Mouse (Mus musculus) retina, adult 2 months (tissue): ENCODE results near the gene Rap1gap2.

Source experiments
- DNase-seq: peaks from one replicate; pipeline ENCODE4 v3.0.0-alpha.2; 2012; ENCODE audit warnings: low read depth, low spot score

Gene Rap1gap2

DNA sequence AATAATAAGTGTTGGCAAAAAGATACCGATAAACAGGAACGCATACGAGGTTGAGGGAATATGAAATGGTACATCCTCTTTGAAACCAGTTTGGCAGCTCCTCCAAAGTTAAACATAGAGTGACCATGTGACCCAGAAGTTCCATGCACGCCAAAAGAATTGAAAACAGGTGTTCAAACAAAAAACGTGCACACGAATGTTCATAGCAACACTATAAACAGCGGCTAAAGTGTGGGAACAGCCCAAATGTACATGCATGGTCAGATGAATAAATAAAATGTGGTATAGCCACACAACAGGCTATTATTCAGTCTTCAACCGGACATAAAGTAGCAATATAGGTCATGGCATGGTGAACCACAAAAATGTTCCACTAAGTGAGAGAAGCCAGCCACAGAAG is 108.2 kb downstream of the Rap1gap2 start:
- no peak for DNase-seq

DNA sequence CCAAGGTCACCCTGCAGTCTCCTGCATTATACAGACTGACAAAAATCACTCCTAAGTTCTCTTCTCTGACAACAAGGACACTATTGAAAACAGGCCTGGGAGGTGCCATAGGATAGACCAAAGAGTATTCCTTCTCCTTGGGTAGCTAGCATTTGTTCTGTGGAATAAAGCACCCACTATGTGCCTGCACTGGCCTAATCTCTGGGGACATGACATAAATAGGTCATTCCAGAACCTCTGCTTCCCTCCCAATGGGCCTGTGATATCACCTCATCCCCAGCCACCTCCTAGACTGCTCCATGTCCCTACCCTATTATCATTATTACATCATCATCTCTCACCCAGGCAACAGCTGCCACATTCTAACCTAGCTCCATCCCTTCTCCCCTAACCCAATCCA is 108.7 kb downstream of the Rap1gap2 start:
- DNase-seq = no peak

DNA sequence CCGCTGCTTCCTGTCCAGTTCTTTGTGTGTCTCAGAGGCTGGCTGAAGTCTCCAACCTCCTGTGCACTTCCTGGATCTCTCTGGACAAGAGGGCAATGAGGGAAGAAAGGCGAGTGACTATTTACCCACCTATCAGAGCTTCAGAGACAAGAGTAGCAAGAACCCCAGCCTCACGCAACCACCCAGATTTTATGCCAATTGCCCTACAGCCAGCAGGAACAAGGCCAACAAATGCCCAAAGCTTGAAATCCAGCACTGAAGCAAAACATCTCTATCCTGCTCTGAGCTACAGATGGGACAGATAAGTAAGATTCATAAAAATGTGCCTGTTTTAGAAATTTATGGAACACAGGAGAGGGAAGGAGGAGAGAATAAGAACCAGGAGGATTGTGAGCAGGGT is 109.7 kb downstream of the Rap1gap2 start:
- no peak for DNase-seq

GRCm38 (mm10) chr11:74499521-74500099 is 111.1 kb downstream of the Rap1gap2 start:
- DNase-seq = no peak

- no peak for DNase-seq
These were observed 111.7 kb downstream of the Rap1gap2 start for GRCm38 (mm10) chr11:74499058-74499457.

DNA sequence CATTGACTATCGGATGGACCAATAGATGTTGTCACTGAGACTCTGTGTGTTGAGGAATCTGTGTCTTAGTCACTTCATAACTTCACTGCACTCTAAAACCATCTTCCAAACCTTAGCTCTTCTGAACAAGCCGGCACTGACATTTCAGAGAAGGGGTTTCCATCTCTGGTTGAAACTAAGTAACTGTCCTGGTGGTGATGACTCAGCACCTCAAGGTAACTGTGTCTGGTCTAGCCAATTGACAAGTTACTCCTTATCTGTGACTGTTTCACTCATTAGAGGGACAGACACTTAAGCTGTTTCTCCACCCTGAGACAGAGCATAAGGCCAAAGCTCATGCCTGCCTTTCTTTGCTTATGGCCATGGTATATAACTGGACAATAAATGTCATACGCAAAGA is 114.1 kb downstream of the Rap1gap2 start:
- no peak for DNase-seq

- no peak for DNase-seq
These were observed 116.8 kb downstream of the Rap1gap2 start for GRCm38 (mm10) chr11:74493936-74494335.

DNA sequence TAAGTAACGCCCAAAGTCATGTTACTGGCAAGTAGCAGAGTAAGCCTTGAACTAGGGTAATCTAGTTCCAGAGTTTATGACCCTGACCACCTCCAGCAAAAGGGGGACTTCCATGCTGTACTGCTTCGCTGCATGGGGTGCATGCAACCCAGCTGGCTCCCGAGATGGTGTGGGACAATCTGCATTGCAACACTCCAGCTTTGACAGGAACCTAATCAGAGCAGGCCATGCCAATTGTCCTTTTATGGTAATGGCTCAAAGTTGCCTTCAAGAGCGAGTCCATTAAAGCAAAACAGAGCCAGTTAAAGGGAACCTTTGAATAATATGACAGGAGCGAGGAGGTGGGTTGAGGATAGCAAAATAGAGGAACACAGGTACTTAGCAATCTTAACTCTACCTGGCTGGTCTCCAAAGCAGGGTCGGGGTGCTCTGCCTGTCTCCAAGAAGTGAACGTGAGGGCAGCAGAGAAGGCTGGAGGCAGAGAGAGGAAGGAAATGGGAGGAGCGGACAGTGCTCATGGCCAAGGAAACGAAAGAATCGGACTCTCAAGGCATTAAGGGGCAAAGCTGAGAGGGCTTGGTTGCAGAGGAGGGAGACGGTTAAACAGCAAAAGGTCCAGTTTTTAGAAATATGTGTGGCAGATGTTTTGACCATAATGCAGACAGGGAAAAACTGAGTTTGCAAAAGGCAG is 117.4 kb downstream of the Rap1gap2 start:
- DNase-seq = no peak

DNA sequence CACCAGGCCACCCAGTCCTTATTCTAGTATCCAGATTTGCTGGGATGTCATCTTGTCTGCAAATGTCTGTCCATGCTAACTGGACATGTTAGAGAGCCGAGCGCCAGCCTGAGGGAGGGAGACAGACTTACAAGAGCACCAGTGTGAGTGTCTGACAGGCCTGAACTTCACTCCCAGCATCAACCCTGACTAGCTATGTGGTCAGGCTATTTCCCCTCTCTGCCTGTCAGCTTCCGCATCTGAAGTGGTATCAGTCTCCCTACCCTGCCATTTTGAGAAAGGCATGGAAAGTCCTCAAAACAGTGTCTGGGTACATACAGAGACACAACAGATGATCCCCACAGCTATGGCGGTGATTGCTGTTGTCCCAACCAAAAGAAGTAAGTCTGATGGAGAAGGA is 119.6 kb downstream of the Rap1gap2 start:
- no peak for DNase-seq

DNA sequence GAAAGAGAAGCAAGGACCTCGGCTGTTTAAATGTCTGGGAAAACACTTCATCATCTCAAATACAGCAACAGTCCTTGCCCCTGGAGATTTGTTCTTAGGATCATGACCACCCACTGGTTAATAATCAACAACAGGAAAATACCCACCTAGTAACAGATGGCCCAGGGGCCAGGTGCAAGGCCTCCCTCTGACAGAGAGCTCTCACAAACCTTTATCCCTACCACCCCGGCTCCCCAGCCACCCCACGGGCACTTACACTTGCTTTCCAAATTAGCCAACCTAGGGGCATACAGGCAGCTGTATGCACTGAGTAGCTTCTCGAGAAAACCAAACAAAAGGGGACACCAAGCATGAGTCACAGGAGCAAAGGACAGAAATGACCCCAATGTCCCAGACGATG is 121.5 kb downstream of the Rap1gap2 start:
- DNase-seq = no peak

DNA sequence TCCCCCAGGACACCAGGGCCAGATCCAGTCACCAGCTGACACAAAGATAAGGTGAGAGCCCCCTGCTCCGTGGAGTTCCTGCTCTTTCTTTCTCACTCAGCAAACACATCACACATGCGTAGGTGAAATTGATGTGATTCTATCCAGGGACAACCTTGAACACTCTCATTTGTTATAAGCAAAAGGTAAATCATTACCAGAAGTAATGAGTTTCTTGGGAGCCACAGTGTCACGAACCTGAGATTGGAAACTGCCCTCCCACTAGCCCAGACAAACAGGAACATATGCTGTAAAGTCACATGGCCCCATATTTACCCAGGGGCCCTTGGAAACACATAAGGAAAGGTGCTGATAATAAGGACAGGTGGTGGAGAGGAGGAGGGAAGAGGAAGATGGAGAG is 122.8 kb downstream of the Rap1gap2 start:
- DNase-seq = no peak

DNA sequence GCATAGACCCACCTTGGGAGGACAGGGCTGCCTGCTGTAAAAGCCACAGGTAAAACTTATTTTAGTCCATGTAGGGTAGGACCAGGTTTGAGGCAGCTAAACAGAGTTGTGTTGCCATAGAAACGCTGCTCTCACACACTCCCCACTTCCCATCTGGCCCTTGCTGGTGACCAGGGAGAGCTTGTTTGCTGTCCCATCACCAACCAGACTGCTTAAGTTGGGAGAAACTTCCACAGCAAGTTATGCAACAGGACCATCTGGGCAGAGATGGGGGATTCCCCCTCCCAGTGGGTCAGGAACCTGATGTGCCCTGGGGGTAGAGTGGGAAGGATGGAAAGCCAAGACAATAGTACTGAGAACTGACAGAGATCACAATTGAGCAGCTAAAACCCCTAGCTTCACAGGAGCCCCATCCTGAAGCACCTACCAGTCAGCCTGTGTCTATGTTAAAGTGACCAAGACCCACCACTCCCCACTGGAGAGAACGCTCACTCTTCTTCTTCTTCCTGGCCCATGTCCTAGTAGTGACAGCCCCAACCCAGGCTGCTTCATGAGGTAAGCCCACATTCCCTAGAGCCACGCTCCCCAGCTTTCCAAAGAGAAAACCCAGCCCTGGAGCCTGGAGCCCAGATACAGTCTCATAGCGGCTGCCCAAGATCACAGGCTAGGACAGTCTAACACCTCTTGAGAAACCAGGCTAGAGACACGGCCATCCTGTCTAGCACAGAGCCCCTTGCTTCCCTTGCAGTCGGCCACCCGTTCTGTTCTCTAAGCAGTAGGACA is 125.1 kb downstream of the Rap1gap2 start:
- no peak for DNase-seq

DNA sequence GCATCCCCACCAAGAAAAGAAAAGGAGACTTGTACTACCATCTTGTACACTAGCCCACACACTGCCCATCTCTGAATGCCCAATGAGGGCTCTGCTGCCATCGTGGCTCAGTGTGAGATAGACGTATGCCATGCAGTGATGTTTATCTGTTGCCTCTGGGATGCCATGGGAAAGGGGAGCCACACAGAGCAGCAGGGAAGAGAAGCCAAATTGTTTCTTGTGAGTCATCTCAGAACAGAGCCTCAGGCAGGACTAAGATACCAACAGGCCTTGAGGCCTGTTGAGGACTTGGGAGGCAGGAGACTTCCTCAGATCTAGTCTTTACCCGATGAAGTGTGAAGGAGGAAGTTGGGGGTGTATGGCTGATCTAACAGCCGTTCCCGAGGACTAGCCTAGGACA is 126.8 kb downstream of the Rap1gap2 start:
- no peak for DNase-seq

DNA sequence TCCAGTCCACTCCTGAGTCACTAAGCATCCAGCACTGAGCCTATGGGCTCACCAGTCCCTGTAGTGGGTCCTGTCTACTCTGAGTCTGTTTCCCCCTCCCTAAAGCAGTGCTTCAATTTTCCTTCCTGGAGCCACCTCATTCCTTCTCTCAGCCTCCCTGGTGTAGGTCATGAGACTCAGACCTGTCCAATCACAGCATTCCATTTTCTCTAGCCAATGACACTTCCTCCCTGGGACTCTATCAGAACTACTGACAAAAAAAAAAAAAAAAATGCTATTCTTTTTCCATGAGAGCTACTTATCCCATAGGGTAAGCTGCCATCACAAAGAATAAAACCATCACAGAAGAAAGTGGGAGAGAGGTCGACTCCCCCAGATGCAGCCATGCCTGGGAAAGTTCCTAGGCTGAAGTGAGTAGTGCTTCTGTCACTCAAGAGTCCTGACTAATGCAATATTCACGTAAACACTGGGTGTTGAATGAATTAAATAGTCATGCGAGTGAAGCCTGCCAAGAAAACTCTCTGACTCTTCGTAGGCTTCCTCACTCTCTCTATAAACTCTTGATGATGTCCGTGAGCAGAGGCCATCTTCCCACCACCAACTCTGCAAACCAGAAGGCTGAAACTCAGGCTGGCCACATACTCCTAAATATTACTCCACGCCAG is 127.4 kb downstream of the Rap1gap2 start:
- DNase-seq = no peak

DNA sequence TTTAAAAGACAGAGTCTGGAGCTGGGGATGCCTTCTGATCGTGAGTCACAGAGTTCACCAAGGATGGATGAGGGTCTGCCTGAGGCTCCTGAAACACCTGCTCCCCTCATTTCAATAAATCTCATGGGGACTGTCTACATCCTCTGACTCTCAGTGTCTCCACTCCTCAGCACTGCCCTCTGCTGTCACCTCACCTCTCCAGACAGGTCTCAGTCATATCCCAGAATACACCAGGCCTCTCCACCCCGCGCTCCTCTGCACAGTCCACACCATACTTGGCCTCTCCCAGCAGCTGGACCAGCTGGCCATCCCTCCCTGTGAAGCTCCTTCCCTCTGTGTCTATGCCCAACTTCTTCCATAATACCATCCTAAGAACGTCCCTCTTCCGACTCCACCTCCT is 128.9 kb downstream of the Rap1gap2 start:
- no peak for DNase-seq

DNA sequence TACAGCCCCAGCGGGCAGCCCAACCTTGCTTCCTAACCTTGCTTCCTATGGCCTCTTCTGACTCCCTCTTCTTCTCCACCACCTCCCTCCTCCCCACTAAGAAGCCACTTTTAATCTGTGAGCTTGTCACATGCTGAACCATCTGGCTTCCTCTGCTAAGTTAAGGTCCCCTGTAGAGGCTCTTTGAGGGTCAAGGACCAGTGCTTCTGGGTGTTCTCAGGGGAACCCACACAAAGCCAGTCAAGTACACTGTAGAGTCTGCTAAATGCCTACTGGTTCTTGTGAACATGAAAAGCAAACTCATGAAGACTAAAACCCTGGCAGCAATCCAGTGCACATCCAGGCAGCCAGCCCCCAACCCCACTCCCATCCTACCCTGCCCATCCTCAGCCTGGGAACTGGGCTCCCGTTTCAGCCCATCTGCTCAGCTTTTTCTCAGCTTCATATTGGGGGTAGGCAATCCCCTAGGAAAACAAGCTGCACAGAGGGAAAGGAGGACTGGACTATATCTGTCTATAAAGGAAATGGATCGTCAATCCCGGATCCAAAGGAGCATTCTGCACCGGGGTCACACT is 130.9 kb downstream of the Rap1gap2 start:
- no peak for DNase-seq

DNA sequence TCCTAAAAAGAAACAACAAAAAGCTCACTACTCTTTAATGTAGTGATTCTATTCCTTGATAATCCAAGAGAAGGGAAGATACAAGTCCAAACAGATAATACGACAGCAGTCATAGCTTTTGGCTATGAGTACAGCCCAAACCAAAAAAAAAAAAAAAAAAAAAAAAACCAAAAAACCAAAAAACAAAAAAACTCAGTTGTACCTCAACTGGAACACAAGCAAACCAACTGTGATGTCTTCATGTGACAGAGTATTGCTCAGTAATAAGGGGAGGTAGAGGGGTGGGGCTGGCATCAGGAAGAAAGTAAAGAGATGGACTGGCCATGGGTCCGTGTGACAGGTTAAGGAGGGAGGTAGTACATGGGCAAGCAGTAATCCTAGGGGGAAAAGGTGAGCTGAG is 131.8 kb downstream of the Rap1gap2 start:
- no peak for DNase-seq

DNA sequence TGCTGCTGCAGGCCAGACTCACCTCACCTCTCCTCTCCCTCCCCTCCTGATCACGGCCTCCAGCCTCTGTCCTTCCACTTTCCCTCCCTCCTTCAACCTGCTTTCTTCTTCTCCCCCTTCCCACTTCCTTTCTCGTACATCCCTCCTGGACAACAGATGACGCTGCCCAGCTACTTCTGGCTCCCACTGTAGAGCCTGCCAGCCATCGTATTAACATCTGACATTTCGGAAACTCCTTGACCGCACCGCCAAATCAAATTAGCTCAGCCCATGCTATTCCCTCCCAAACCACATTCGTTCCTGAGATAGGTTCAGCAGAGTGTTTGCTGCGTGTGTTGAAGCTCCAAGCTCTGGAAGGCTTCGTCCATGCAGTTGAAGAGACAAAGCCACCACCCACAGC is 138.0 kb downstream of the Rap1gap2 start:
- DNase-seq = no peak

DNA sequence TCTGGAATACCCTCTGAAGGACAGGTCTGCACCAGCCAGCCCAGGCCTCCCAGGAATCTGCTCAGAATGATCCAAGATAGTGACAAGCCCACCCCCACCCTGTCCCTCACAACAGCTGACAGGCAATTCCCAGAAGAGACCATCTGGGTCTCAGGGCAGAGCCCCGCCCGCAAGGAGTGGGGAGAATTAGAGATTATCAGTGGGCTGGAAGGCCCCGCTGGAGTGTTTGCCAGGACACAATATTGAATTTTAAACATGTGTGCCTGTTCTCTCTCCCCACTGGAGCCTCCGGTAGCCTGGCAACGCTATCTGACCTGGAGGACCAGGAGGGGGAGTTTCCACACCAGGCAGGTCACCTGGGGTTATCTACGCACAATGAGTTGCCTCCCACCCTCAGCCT is 142.5 kb downstream of the Rap1gap2 start:
- no peak for DNase-seq

DNA sequence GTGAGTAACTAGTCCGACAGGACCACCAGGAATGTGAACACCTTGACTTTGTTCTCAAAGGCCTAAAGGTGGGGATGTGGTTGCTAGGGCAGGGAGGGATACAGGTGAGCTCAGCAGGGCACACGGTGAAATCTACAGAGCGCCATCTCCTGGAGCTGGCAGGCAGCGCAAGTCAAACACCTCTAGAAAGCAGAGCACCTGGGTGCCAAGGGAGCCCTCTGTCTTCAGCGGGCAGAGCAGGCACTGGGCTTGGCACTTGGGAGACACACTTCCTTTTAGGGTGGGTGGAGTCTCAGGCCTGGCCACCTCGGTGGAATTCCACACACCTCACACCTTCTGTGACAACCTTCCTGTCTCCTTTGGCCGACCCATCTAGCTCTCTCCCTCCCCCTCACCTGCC is 145.0 kb downstream of the Rap1gap2 start:
- no peak for DNase-seq

DNA sequence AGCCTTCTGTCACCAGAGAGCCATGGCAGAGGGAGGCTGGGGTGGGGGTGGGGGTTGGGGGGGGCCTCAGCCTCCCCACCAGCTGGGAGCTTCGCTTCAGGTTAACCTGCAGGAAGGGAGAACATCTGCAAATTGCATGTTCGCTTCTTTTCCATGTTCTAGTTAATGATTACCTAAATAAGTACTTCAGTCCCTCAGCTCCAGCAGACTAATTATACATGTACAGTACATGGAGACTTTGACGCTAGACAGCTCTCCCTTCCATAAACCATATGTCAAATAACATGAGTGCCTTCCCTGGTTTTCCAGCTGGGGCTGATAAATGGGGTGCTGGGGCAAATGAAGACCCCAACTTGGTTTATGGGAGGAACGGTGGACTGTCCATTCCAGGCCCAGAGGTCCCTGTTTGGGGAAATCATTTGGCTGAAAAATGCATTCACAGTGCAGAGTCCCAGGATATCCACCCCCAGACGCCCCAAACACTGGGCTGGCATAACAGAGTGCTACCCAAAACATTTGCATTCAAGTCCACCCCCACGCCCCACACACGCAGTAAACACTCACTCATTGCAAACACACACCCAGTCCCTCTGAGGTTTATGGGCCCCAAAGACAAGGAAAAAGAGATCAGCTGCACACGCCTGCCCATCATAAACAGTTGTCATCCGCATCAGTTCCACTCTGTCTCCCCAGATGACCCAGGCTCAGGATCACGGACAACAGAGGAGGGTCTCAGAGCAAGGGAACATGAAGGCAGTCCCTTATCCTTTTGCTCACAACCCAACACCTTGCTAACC is 146.3 kb downstream of the Rap1gap2 start:
- no peak for DNase-seq
